Comparison of ENCODE assay signal across 23 mouse cellular contexts in the genomic region with DNA sequence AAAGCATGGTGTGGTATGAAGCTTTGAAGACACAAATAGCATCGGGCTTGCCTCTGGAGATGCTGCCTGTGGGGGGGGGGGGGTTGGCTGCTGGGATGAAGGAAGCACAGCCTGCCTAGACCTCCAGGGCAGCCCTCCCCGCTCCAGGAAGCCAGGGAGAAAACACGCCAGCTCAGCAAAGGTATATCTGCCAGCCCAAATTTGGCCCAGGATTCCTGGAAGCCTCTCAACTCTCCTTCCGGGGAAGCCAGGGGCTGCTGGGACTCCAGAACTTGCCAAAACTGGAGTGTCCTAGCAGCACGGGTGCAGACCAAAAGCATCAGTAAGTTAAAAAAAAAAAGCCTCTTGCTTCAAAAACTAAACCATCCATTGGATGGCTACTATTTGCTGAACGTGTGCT. TPM values are rescaled to one million over a fixed set of nuclear protein-coding genes. Genes with fewer than 3 reads are reported as not detected.
DNase-seq lines count a peak whose midpoint lies in the region; ATAC-seq and TF ChIP-seq lines count a peak whose summit lies in the region.
"Had no signal": no experiment of that assay in that cellular context is flagged by ENCODE, and none has a peak within 500 bp of the region (broad histone marks: within the 10 kb centered on the region; RNA-seq: fewer than 3 reads in every experiment).

No protein-coding gene starts in this region.

- H3K27ac ChIP-seq in intestine, postnatal 0 days (ENCODE audit: low read depth, low read length) = no peak overlapping the region
- H3K27ac ChIP-seq: embryonic facial prominence, embryonic 10.5 days; forebrain, embryonic 13.5 days; hindbrain, embryonic 13.5 days; intestine, embryonic 15.5 days had no signal

- H3K27me3 ChIP-seq in intestine, postnatal 0 days (replicated peaks; ENCODE audit: control insufficient read depth, insufficient read depth, low read length) = no peaks in the 10 kb centered on the region
- H3K27me3 ChIP-seq: intestine, embryonic 15.5 days had no signal

- ATAC-seq in cerebellum, adult (ENCODE audit: insufficient number of reproducible peaks, low FRiP score, low TSS enrichment) = peak; percentile 81
- ATAC-seq in intestine, postnatal 0 days = no peak
- ATAC-seq: CD4-positive, CD25-positive, alpha-beta regulatory T cell, adult 4 months; forebrain, embryonic 13.5 days; forebrain, postnatal 0 days; intestine, embryonic 15.5 days had no signal

- H3K4me2 ChIP-seq in intestine, postnatal 0 days (replicated peaks; ENCODE audit: low read depth) = no peak overlapping the region
- H3K4me2 ChIP-seq: forebrain, embryonic 13.5 days; hindbrain, embryonic 13.5 days; intestine, embryonic 15.5 days had no signal

- H3K9me3 ChIP-seq in intestine, postnatal 0 days (ENCODE audit: control insufficient read depth) = no peaks in the 10 kb centered on the region
- H3K9me3 ChIP-seq: embryonic facial prominence, embryonic 10.5 days; forebrain, embryonic 13.5 days; G1E; hindbrain, embryonic 13.5 days; intestine, embryonic 15.5 days had no signal

- DNase-seq in cerebellum, postnatal 4 days (ENCODE audit: low spot score in 2 of 2) = no peak
- peak; percentile 92 for DNase-seq in cerebellum, adult 11-12 months
- DNase-seq in cerebellum, adult 9-10 months = peak; percentile 94
- DNase-seq in cerebellum, postnatal 25 days = peak; percentile 91
- no peak for DNase-seq in right cerebral cortex, postnatal 4 days
- no peak for DNase-seq in urinary bladder, postnatal 25 days (ENCODE audit: low spot score)
- DNase-seq: adrenal gland, postnatal 10 days; B cell, adult 2 months; forebrain, postnatal 0 days; gastrocnemius, postnatal 36 days; heart, adult 11 months; heart, postnatal 10 days; kidney, adult 2 months had no signal

- H3K9ac ChIP-seq in intestine, postnatal 0 days (ENCODE audit: low read depth, low read length) = no peak overlapping the region
- H3K9ac ChIP-seq: forebrain, embryonic 13.5 days; forebrain, postnatal 0 days; hindbrain, embryonic 13.5 days; intestine, embryonic 15.5 days had no signal

- H3K36me3 ChIP-seq in intestine, postnatal 0 days (ENCODE audit: control insufficient read depth, insufficient read depth) = no peaks in the 10 kb centered on the region
- H3K36me3 ChIP-seq: embryonic facial prominence, embryonic 10.5 days; G1E; hindbrain, embryonic 13.5 days; intestine, embryonic 15.5 days had no signal

- H3K4me1 ChIP-seq in intestine, postnatal 0 days (replicated peaks; ENCODE audit: control insufficient read depth, insufficient read depth, low read length) = no peaks in the 10 kb centered on the region
- H3K4me1 ChIP-seq: intestine, embryonic 15.5 days had no signal

- H3K4me3 ChIP-seq in intestine, postnatal 0 days (ENCODE audit: low read depth, low read length) = no peak overlapping the region
- H3K4me3 ChIP-seq: embryonic facial prominence, embryonic 10.5 days; forebrain, embryonic 13.5 days; hindbrain, embryonic 13.5 days; intestine, embryonic 15.5 days had no signal

- 74% methylated on average over 6 of the region's 6 CpGs for WGBS in intestine, postnatal 0 days

- TF ChIP-seq CTCF in intestine, postnatal 0 days (IDR thresholded peaks at IDR 0.05; ENCODE audit: low read depth) = no peak

RNA-seq across cellular contexts. Expression of a gene that starts 37.6 kb away (rescaled TPM):
- polyA plus RNA-seq in intestine, postnatal 0 days (2015; fragmentation: Nextera tagmentation; extraction: Ambion mirVana) = 0.48 and 0.77 TPM in 2 replicates
- polyA plus RNA-seq: CD4-positive, CD25-positive, alpha-beta regulatory T cell, adult 4 months; G1E; heart, embryonic 14.5 days had no signal

RNA-seq across cellular contexts. Expression of a gene that starts 57.9 kb away (rescaled TPM):
- polyA plus RNA-seq in intestine, postnatal 0 days (2015; fragmentation: Nextera tagmentation; extraction: Ambion mirVana) = 0.18 and 0.25 TPM in 2 replicates
- polyA plus RNA-seq: CD4-positive, CD25-positive, alpha-beta regulatory T cell, adult 4 months; embryonic facial prominence, embryonic 10.5 days; embryonic facial prominence, embryonic 14.5 days; forebrain, embryonic 13.5 days; G1E; heart, embryonic 14.5 days; hindbrain, embryonic 13.5 days; intestine, embryonic 15.5 days; kidney, adult 2 months had no signal

Comparison
In these comparisons a context has a peak if more than half of its experiments do, and no peak if none do; other contexts are left out.
1. DNase-seq: peak in cerebellum, adult 11-12 months (single experiment), cerebellum, adult 9-10 months (single experiment) and cerebellum, postnatal 25 days (2 of 2); none in cerebellum, postnatal 4 days (0 of 2), right cerebral cortex, postnatal 4 days (single experiment) and urinary bladder, postnatal 25 days (single experiment).